Mouse (Mus musculus): Measurements from ENCODE around the gene Atp5l. TPM values are rescaled to one million over a fixed set of nuclear protein-coding genes. Genes with fewer than 3 reads are reported as not detected.

Gene Atp5l
- polyA plus RNA-seq, 1 experiment = 79.4 TPM

DNA sequence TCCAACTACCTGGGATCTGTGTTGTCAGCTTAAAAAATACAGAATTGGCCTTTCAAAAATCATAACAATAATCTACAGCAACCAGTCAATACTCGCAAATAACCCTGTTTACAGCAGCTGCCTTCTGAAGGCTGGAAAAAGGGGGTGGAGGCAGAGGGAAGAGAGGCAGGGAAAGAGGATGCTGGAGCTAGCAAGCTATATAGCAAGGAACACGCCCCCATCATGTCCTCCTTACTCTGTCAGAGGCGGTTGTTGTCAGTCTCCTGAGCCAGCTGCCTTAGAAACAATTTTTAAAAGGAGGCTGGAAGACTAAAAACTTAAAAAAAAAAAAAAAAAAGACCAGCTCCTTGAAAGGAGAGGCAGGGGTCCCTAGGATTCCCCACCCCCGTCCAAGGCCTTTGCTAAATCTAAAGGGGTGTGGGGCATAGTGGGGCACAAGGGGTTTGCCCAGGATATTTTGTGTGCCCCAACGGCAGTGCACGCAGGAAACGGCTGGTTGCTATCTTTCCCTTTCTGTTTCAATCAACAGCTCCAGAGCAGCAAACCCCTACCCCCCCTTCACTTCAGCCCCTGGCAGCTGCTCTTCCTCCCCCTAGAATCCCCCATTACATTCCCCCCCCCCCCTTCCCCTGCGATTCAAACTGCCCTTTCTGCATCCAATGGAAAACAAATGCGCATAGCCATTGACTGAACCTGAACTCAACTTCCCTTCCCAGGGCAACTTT, 41.6 kb downstream of the Atp5l start:
- Histone ChIP-seq H3K4me3 (ENCODE audit: extremely low read depth, insufficient read depth, insufficient read length) (peak overlapping the region; percentile 90), H3K4me1 (ENCODE audit: control insufficient read depth, insufficient read depth, insufficient read length) (peaks cover 4% of the 10 kb centered on the region; the same call in 1 of the 2 replicates), H3K27me3 (ENCODE audit: control insufficient read depth, insufficient read depth, low read length) (no peaks in the 10 kb centered on the region), H3K36me3 (ENCODE audit: control insufficient read depth, insufficient read depth, low read length) (no peaks in the 10 kb centered on the region), H3K27ac (ENCODE audit: insufficient read depth, low read length) (peak overlapping the region; percentile 69)
- 4% methylated on average over 9 of the region's 9 CpGs for WGBS
- TF ChIP-seq CTCF (IDR thresholded peaks at IDR 0.05; ENCODE audit: extremely low read depth, insufficient read depth, insufficient read length, insufficient replicate concordance) (no peak), POLR2A (IDR thresholded peaks at IDR 0.05; ENCODE audit: low read depth, low read length) (no peak)
- peak in 1 of 2 experiments; percentile 30 for DNase-seq (ENCODE audit: low read depth in 1 of 2, low spot score in 2 of 2)

GRCm38 (mm10) chr9:44877686-44878085, 42.9 kb downstream of the Atp5l start:
- Histone ChIP-seq H3K36me3 (ENCODE audit: control insufficient read depth, insufficient read depth, low read length) (no peaks in the 10 kb centered on the region), H3K4me3 (ENCODE audit: extremely low read depth, insufficient read depth, insufficient read length) (no peak overlapping the region), H3K27ac (ENCODE audit: insufficient read depth, low read length) (no peak overlapping the region), H3K4me1 (ENCODE audit: control insufficient read depth, insufficient read depth, insufficient read length) (peaks cover 4% of the 10 kb centered on the region; the same call in 1 of the 2 replicates), H3K27me3 (ENCODE audit: control insufficient read depth, insufficient read depth, low read length) (no peaks in the 10 kb centered on the region)
- no peak for DNase-seq (ENCODE audit: low read depth in 1 of 2, low spot score in 2 of 2)
- TF ChIP-seq POLR2A (IDR thresholded peaks at IDR 0.05; ENCODE audit: low read depth, low read length) = no peak
- 91% methylated on average over 7 of the region's 7 CpGs for WGBS

- peaks cover 6% of the 10 kb centered on the region; the same call in 1 of the 2 replicates for H3K4me1 ChIP-seq (ENCODE audit: control insufficient read depth, insufficient read depth, insufficient read length)
- H3K27me3 ChIP-seq (ENCODE audit: control insufficient read depth, insufficient read depth, low read length) = no peaks in the 10 kb centered on the region
- WGBS = 64% methylated on average over 7 of the region's 7 CpGs
- no peak for DNase-seq (ENCODE audit: low read depth in 1 of 2, low spot score in 2 of 2)
- peaks cover 2% of the 10 kb centered on the region; the same call in 1 of the 2 replicates for H3K36me3 ChIP-seq (ENCODE audit: control insufficient read depth, insufficient read depth, low read length)
- TF ChIP-seq POLR2A (IDR thresholded peaks at IDR 0.05; ENCODE audit: low read depth, low read length) (no peak), CTCF (IDR thresholded peaks at IDR 0.05; ENCODE audit: extremely low read depth, insufficient read depth, insufficient read length, insufficient replicate concordance) (no peak)
- H3K4me3 ChIP-seq (ENCODE audit: extremely low read depth, insufficient read depth, insufficient read length) = no peak overlapping the region
- no peak overlapping the region for H3K27ac ChIP-seq (ENCODE audit: insufficient read depth, low read length)
Observed at GRCm38 (mm10) chr9:44875476-44875875, 45.1 kb downstream of the Atp5l start.

DNA sequence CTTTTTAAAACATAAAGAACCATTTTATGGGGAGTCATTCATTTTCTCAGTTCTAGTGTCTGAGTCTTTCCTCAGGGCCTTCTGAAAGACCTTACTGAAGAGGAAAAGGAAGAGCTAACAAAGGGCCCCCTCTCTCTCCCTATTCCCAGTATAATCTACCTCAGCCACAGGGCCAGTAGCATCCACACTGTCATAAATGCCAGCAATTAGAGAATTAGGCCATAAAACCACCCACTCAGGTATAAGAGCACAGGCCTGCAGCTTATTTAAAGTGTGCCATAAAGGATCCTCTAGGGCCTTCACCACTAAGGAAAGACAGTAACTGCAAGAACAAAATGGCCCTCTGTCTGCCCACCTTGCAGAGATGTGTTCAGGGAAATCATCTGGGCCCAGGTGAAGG, 46.3 kb downstream of the Atp5l start:
- Histone ChIP-seq H3K27ac (ENCODE audit: insufficient read depth, low read length) (no peak overlapping the region), H3K36me3 (ENCODE audit: control insufficient read depth, insufficient read depth, low read length) (peaks cover 2% of the 10 kb centered on the region; the same call in 1 of the 2 replicates), H3K27me3 (ENCODE audit: control insufficient read depth, insufficient read depth, low read length) (no peaks in the 10 kb centered on the region), H3K4me3 (ENCODE audit: extremely low read depth, insufficient read depth, insufficient read length) (no peak overlapping the region), H3K4me1 (ENCODE audit: control insufficient read depth, insufficient read depth, insufficient read length) (peaks cover 6% of the 10 kb centered on the region)
- DNase-seq (ENCODE audit: low read depth in 1 of 2, low spot score in 2 of 2) = no peak
- TF ChIP-seq POLR2A (IDR thresholded peaks at IDR 0.05; ENCODE audit: low read depth, low read length) (no peak), CTCF (IDR thresholded peaks at IDR 0.05; ENCODE audit: extremely low read depth, insufficient read depth, insufficient read length, insufficient replicate concordance) (no peak)

- peaks cover 2% of the 10 kb centered on the region; the same call in 1 of the 2 replicates for H3K36me3 ChIP-seq (ENCODE audit: control insufficient read depth, insufficient read depth, low read length)
- TF ChIP-seq POLR2A (IDR thresholded peaks at IDR 0.05; ENCODE audit: low read depth, low read length) (no peak), CTCF (IDR thresholded peaks at IDR 0.05; ENCODE audit: extremely low read depth, insufficient read depth, insufficient read length, insufficient replicate concordance) (no peak)
Observed at GRCm38 (mm10) chr9:44873665-44874064, 46.9 kb downstream of the Atp5l start.

DNA sequence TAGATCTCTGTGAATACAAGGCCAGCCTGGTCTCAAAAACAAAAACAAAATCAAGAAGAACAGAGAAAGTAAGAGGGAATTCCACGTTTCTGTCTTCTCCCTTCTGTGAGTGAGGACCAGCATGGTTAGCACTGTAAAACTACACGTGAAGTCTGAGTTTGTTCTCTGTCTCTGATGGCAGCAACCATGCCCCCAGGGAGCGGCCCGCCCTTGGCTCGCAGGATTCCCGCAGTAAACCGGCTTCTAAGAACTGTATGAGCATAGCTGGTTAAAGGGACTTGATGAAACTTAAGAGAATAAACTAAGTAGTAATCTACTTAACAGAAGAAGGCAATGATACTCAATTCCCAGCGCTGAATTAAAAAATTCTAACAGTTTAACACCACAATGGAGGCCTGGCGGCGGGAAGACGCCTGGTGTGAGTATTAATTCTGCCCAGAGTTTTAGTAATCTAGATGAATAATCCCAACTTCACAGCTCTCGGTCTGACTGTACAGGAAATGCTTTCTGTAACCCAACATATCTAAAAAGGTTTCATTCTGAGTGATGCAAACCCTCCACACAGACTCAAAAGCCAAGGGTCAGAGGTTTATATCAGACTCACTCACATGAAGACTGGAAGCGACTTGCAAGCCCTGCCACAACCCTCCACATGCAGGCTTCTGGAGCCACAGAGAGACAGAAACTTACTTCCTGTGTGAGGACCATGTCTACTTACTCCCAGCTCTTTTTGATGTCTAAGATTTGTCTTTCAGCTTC, 52.0 kb downstream of the Atp5l start:
- no peaks in the 10 kb centered on the region for H3K27me3 ChIP-seq (ENCODE audit: control insufficient read depth, insufficient read depth, low read length)
- peaks cover 26% of the 10 kb centered on the region for H3K4me1 ChIP-seq (ENCODE audit: control insufficient read depth, insufficient read depth, insufficient read length)
- peaks cover 4% of the 10 kb centered on the region; the same call in 1 of the 2 replicates for H3K36me3 ChIP-seq (ENCODE audit: control insufficient read depth, insufficient read depth, low read length)
- DNase-seq (ENCODE audit: low read depth in 1 of 2, low spot score in 2 of 2) = no peak
- no peak overlapping the region for H3K4me3 ChIP-seq (ENCODE audit: extremely low read depth, insufficient read depth, insufficient read length)
- TF ChIP-seq CTCF (IDR thresholded peaks at IDR 0.05; ENCODE audit: extremely low read depth, insufficient read depth, insufficient read length, insufficient replicate concordance) (no peak), POLR2A (IDR thresholded peaks at IDR 0.05; ENCODE audit: low read depth, low read length) (no peak)
- 66% methylated on average over 13 of the region's 13 CpGs for WGBS
- H3K27ac ChIP-seq (ENCODE audit: insufficient read depth, low read length) = peak overlapping the region; percentile 50; the same call in 1 of the 2 replicates

More at GRCm38 (mm10) chr9:44873665-44874064, 46.9 kb downstream of the Atp5l start:
- Histone ChIP-seq H3K27ac (ENCODE audit: insufficient read depth, low read length) (no peak overlapping the region), H3K4me3 (ENCODE audit: extremely low read depth, insufficient read depth, insufficient read length) (no peak overlapping the region), H3K4me1 (ENCODE audit: control insufficient read depth, insufficient read depth, insufficient read length) (peaks cover 6% of the 10 kb centered on the region), H3K27me3 (ENCODE audit: control insufficient read depth, insufficient read depth, low read length) (no peaks in the 10 kb centered on the region)
- 25% methylated on average over 5 of the region's 5 CpGs for WGBS
- DNase-seq (ENCODE audit: low read depth in 1 of 2, low spot score in 2 of 2) = no peak

All from spleen, adult 2 months (tissue).